Mouse (Mus musculus) stomach, postnatal 0 days (tissue): ENCODE measurements at regions not wholly inside any gene's neighbourhood (a gene's known extent, or its start where the extent isn't known, plus 50 kb on each side); places are given as distances from the start of the nearest gene placed in this dataset.

Experiments used
- ATAC-seq: fragments of 200-750 bp; cut with Nextera tagmentation; 2 replicates; pipeline ENCODE4 v1.8.0; 2017; ENCODE audit not compliant: low FRiP score, low TSS enrichment
- DNase-seq: peaks from one replicate; pipeline ENCODE4 v3.0.0-alpha.2; 2016; ENCODE audit warnings: low spot score
- H3K27ac ChIP-seq: fragments of 300-500 bp; sonication (generic); replicated peaks from 2 replicates; pipeline ENCODE4 v1.5.1; 2014; ENCODE audit warnings: mild to moderate bottlenecking, control low read depth
- H3K27me3 ChIP-seq: fragments of 300-500 bp; sonication (generic); 2 replicates; pipeline ENCODE4 v1.6.1; 2014; ENCODE audit warnings: low read length; ENCODE audit not compliant: control insufficient read depth, insufficient read depth
- H3K36me3 ChIP-seq: fragments of 300-500 bp; sonication (generic); 2 replicates; pipeline ENCODE4 v1.6.1; 2014; ENCODE audit warnings: low read length, mixed read lengths; ENCODE audit not compliant: control insufficient read depth, insufficient read depth
- H3K4me1 ChIP-seq: fragments of 300-500 bp; sonication (generic); replicated peaks from 2 replicates; pipeline ENCODE4 v1.6.1; 2014; ENCODE audit warnings: antibody characterized with exemption; ENCODE audit not compliant: control insufficient read depth, insufficient read depth
- H3K4me2 ChIP-seq: fragments of 300-500 bp; sonication (generic); replicated peaks from 2 replicates; pipeline ENCODE4 v1.6.1; 2014; ENCODE audit warnings: low read depth, mild to moderate bottlenecking, control low read depth, moderate library complexity
- H3K4me3 ChIP-seq: fragments of 300-500 bp; sonication (generic); 2 replicates; pipeline ENCODE4 v1.5.1; 2014; ENCODE audit warnings: low read depth, low read length, control low read depth
- H3K9ac ChIP-seq: fragments of 300-500 bp; sonication (generic); 2 replicates; pipeline ENCODE4 v1.6.1; 2014; ENCODE audit warnings: mild to moderate bottlenecking, low read length, control low read depth, mixed read lengths
- H3K9me3 ChIP-seq: fragments of 300-500 bp; sonication (generic); 2 replicates; pipeline ENCODE4 v1.6.1; 2016; ENCODE audit warnings: low read length; ENCODE audit not compliant: control insufficient read depth
- CTCF ChIP-seq: IDR thresholded peaks from 2 replicates; pipeline ENCODE4 v1.5.1; 2016; ENCODE audit warnings: antibody characterized with exemption, low read depth, mild to moderate bottlenecking, moderate library complexity
- EP300 ChIP-seq: optimal IDR thresholded peaks from 2 replicates; pipeline ENCODE3; 2016; ENCODE audit warnings: antibody characterized with exemption
- WGBS: fragments of 180-500 bp; shearing (Covaris S2); extraction: QIAGEN DNeasy Blood & Tissue Kit; methylation state at CpG from one replicate; pipeline ENCODE4 v1.1.7; 2014; 5-methylcytosine and 5-hydroxymethylcytosine counted together

- no peaks in the 10 kb centered on the region for H3K4me1 ChIP-seq
- H3K9ac ChIP-seq, result no peak overlapping the region
- TF ChIP-seq EP300, result no peak
- TF ChIP-seq CTCF, result no peak
- no peaks in the 10 kb centered on the region for H3K9me3 ChIP-seq
- DNase-seq, result no peak
- ATAC-seq, result no peak
- H3K27me3 ChIP-seq, result no peaks in the 10 kb centered on the region
- no peak overlapping the region for H3K4me2 ChIP-seq
- 61% methylated on average over 4 of the region's 4 CpGs for WGBS
- H3K4me3 ChIP-seq, result no peak overlapping the region
- H3K27ac ChIP-seq, result no peak overlapping the region
- no peaks in the 10 kb centered on the region for H3K36me3 ChIP-seq
Observed at GRCm38 (mm10) chr5:42364116-42364515, 296.4 kb downstream of the Gm16223 start.

DNA sequence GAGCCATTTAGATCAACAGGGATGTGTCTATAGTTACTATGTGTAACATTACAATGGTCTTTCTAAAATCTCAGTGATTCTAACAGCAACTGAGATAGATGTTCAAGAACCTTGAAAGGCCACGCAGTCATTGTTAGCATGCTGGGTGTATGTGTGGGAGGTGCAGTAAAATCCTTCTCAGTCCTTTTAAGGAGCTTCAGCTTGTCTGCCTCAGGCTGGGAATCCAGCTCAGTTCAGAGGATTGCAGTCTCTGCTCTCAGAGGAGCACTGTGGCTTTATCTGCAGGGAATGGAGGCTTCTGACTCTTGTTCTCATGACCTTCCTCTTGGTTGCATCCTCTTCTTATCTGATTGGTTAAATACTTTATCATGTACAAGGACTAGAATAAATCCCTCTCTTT is 320.2 kb downstream of the Gm16223 start:
- no peak overlapping the region for H3K27ac ChIP-seq
- no peaks in the 10 kb centered on the region for H3K36me3 ChIP-seq
- no peak overlapping the region for H3K9ac ChIP-seq
- H3K27me3 ChIP-seq, result no peaks in the 10 kb centered on the region
- no peak for DNase-seq
- WGBS, result 62% methylated on average over 1 of the region's 1 CpGs
- H3K4me2 ChIP-seq, result no peak overlapping the region
- no peak overlapping the region for H3K4me3 ChIP-seq
- no peak for ATAC-seq
- TF ChIP-seq CTCF (no peak), EP300 (no peak)
- H3K4me1 ChIP-seq, result no peaks in the 10 kb centered on the region
- H3K9me3 ChIP-seq, result no peaks in the 10 kb centered on the region

- TF ChIP-seq CTCF, result no peak
- no peak for TF ChIP-seq EP300
- Histone ChIP-seq H3K36me3 (no peaks in the 10 kb centered on the region), H3K9ac (no peak overlapping the region)
Observed at GRCm38 (mm10) chr5:42396695-42397094, 328.9 kb downstream of the Gm16223 start.

GRCm38 (mm10) chr5:42409981-42410380 is 342.2 kb downstream of the Gm16223 start:
- no peak overlapping the region for H3K27ac ChIP-seq
- no peak for TF ChIP-seq CTCF
- no peak for TF ChIP-seq EP300
- H3K4me3 ChIP-seq, result no peak overlapping the region
- ATAC-seq, result no peak
- no peak for DNase-seq
- no peak overlapping the region for H3K9ac ChIP-seq
- no peaks in the 10 kb centered on the region for H3K36me3 ChIP-seq
- H3K4me1 ChIP-seq, result no peaks in the 10 kb centered on the region
- H3K27me3 ChIP-seq, result no peaks in the 10 kb centered on the region
- no peak overlapping the region for H3K4me2 ChIP-seq
- H3K9me3 ChIP-seq, result no peaks in the 10 kb centered on the region

More at GRCm38 (mm10) chr5:42396695-42397094, 328.9 kb downstream of the Gm16223 start:
- DNase-seq (no peak), ATAC-seq (no peak)
- no peak overlapping the region for H3K4me3 ChIP-seq
- H3K4me1 ChIP-seq, result no peaks in the 10 kb centered on the region
- H3K9me3 ChIP-seq, result no peaks in the 10 kb centered on the region
- no peaks in the 10 kb centered on the region for H3K27me3 ChIP-seq
- no peak overlapping the region for H3K4me2 ChIP-seq
- no peak overlapping the region for H3K27ac ChIP-seq

DNA sequence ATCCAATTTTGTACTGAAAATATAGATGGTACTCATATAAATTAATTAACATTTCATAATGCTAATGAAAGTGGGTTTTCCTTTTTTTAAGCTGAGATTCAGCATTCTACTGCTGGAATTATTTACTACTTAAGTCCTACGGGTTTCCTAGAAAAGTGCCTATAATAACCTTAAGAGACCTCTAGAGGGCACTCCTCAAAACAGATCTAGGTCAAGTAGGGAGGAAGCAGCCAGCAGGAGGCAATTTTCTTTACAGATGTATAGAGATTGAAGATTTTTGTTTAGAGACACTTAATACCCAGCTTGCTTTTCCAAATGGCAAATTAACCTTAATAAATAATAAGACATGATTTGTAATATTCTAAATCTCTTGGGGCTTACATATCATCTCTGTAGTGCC is 344.5 kb downstream of the Gm16223 start:
- DNase-seq (no peak), ATAC-seq (no peak)
- WGBS, result 18% methylated on average over 1 of the region's 1 CpGs
- no peaks in the 10 kb centered on the region for H3K36me3 ChIP-seq
- H3K4me1 ChIP-seq, result no peaks in the 10 kb centered on the region
- no peak overlapping the region for H3K4me2 ChIP-seq
- no peak overlapping the region for H3K27ac ChIP-seq
- H3K9ac ChIP-seq, result no peak overlapping the region
- H3K9me3 ChIP-seq, result no peaks in the 10 kb centered on the region
- H3K4me3 ChIP-seq, result no peak overlapping the region
- TF ChIP-seq CTCF (peak; percentile 69), EP300 (no peak)
- no peaks in the 10 kb centered on the region for H3K27me3 ChIP-seq

GRCm38 (mm10) chr5:42425902-42426301 is 358.1 kb downstream of the Gm16223 start:
- Histone ChIP-seq H3K4me3 (no peak overlapping the region), H3K9ac (no peak overlapping the region), H3K9me3 (no peaks in the 10 kb centered on the region), H3K36me3 (no peaks in the 10 kb centered on the region), H3K4me2 (no peak overlapping the region), H3K27ac (no peak overlapping the region), H3K4me1 (no peaks in the 10 kb centered on the region), H3K27me3 (no peaks in the 10 kb centered on the region)
- DNase-seq (no peak), ATAC-seq (no peak)
- WGBS, result 68% methylated on average over 3 of the region's 3 CpGs
- TF ChIP-seq CTCF (no peak), EP300 (no peak)
